Mouse (Mus musculus) small intestine, adult 2 months (tissue): ENCODE results near the gene Trpm4.

Experiments used
- CTCF ChIP-seq: fragments of 200-500 bp; IDR thresholded peaks from 2 replicates; pipeline ENCODE4 v1.5.1; 2012; ENCODE audit warnings: low read depth, mild to moderate bottlenecking, control low read depth, inconsistent platforms, low read length, moderate library complexity, mixed read lengths; ENCODE audit not compliant: insufficient replicate concordance, insufficient read length; ENCODE audit errors: extremely low read depth
- POLR2A ChIP-seq: fragments of 200-500 bp; IDR thresholded peaks from 2 replicates; pipeline ENCODE4 v1.6.1; 2012; ENCODE audit warnings: low read depth, mild to moderate bottlenecking, control low read depth, inconsistent platforms, low read length, moderate library complexity

GRCm38 (mm10) chr7:45253806-45254205, 79.8 kb downstream of the Trpm4 start:
- TF ChIP-seq POLR2A (no peak), CTCF (no peak)
